Mouse (Mus musculus) bone marrow, adult 2 months (tissue): ENCODE results near the gene Dusp3.

Experiments
- CTCF ChIP-seq: fragments of 200-500 bp; IDR thresholded peaks from 2 replicates; pipeline ENCODE4 v1.5.1; 2011; ENCODE audit warnings: low read length, control low read depth; ENCODE audit not compliant: control insufficient read depth, insufficient read depth
- POLR2A ChIP-seq: fragments of 200-500 bp; IDR thresholded peaks from 2 replicates; pipeline ENCODE4 v1.6.1; 2011; ENCODE audit warnings: low read depth, mild to moderate bottlenecking, control low read depth, low read length, borderline replicate concordance; ENCODE audit not compliant: control insufficient read depth

GRCm38 (mm10) chr11:102023406-102023805, 36.6 kb upstream of the Dusp3 start:
- TF ChIP-seq CTCF (no peak), POLR2A (peak; percentile 25; the same call in 1 of the 2 replicates)
